Mouse (Mus musculus): ENCODE measurements around the gene D930007J09Rik.
A peak's percentile ranks its signal among the peaks of the same experiment; 100 is the strongest.

The D930007J09Rik gene

GRCm38 (mm10) chr13:32802259-32803081, at the start of gene D930007J09Rik:
Gene D930007J09Rik (minus strand): TSS chr13:32802849.
- peak; percentile 63 for DNase-seq (ENCODE audit: low read depth, low spot score)

GRCm38 (mm10) chr13:32851967-32852366, 49.3 kb upstream of the D930007J09Rik start:
- peak; percentile 79 for DNase-seq (ENCODE audit: low read depth, low spot score)

- DNase-seq (ENCODE audit: low read depth, low spot score) = peak; percentile 56
Observed at GRCm38 (mm10) chr13:32850668-32851404, 48.2 kb upstream of the D930007J09Rik start, which contains the start of gene Serpinb1a. Gene Serpinb1a (minus strand): TSS chr13:32851185.

GRCm38 (mm10) chr13:32850156-32850555, 47.5 kb upstream of the D930007J09Rik start:
- no peak for DNase-seq (ENCODE audit: low read depth, low spot score)

- no peak for DNase-seq (ENCODE audit: low read depth, low spot score)
Observed at GRCm38 (mm10) chr13:32849531-32850123, 47.0 kb upstream of the D930007J09Rik start.

GRCm38 (mm10) chr13:32849092-32849491, 46.4 kb upstream of the D930007J09Rik start:
- DNase-seq (ENCODE audit: low read depth, low spot score) = no peak

GRCm38 (mm10) chr13:32846221-32846620, 43.6 kb upstream of the D930007J09Rik start:
- DNase-seq (ENCODE audit: low read depth, low spot score) = peak; percentile 33

GRCm38 (mm10) chr13:32841349-32841748, 38.7 kb upstream of the D930007J09Rik start:
- DNase-seq (ENCODE audit: low read depth, low spot score) = no peak

GRCm38 (mm10) chr13:32839314-32839713, 36.7 kb upstream of the D930007J09Rik start:
- DNase-seq (ENCODE audit: low read depth, low spot score) = no peak

GRCm38 (mm10) chr13:32834513-32834912, 31.9 kb upstream of the D930007J09Rik start:
- DNase-seq (ENCODE audit: low read depth, low spot score) = no peak

- peak; percentile 84 for DNase-seq (ENCODE audit: low read depth, low spot score)
Observed at GRCm38 (mm10) chr13:32833237-32833636, 30.6 kb upstream of the D930007J09Rik start.

GRCm38 (mm10) chr13:32832776-32833175, 30.1 kb upstream of the D930007J09Rik start:
- peak; percentile 75 for DNase-seq (ENCODE audit: low read depth, low spot score)

GRCm38 (mm10) chr13:32831505-32832273, 29.0 kb upstream of the D930007J09Rik start:
- DNase-seq (ENCODE audit: low read depth, low spot score) = no peak

- DNase-seq (ENCODE audit: low read depth, low spot score) = no peak
Observed at GRCm38 (mm10) chr13:32828886-32829285, 26.2 kb upstream of the D930007J09Rik start.

GRCm38 (mm10) chr13:32827951-32828350, 25.3 kb upstream of the D930007J09Rik start:
- peak; percentile 69 for DNase-seq (ENCODE audit: low read depth, low spot score)

GRCm38 (mm10) chr13:32827111-32827822, 24.6 kb upstream of the D930007J09Rik start:
- DNase-seq (ENCODE audit: low read depth, low spot score) = peak; percentile 30

- DNase-seq (ENCODE audit: low read depth, low spot score) = no peak
Observed at GRCm38 (mm10) chr13:32825546-32825945, 22.9 kb upstream of the D930007J09Rik start.

GRCm38 (mm10) chr13:32824377-32825330, 22.0 kb upstream of the D930007J09Rik start:
- no peak for DNase-seq (ENCODE audit: low read depth, low spot score)

GRCm38 (mm10) chr13:32823126-32823525, 20.5 kb upstream of the D930007J09Rik start:
- DNase-seq (ENCODE audit: low read depth, low spot score) = no peak

GRCm38 (mm10) chr13:32821671-32822070, 19.0 kb upstream of the D930007J09Rik start:
- no peak for DNase-seq (ENCODE audit: low read depth, low spot score)

All from brain, adult 2 months (tissue).